Mouse (Mus musculus) liver, postnatal 0 days (tissue): ENCODE data around the gene Gli2. TPM values are rescaled to one million over a fixed set of nuclear protein-coding genes. Genes with fewer than 3 reads are reported as not detected.
A peak's percentile ranks its signal among the peaks of the same experiment; 100 is the strongest.

Experiments used
- ATAC-seq: fragments of 200-750 bp; cut with Nextera tagmentation; 2 replicates; pipeline ENCODE4 v1.8.0; 2017; ENCODE audit warnings: mild to moderate bottlenecking, moderate library complexity
- DNase-seq: peaks from one replicate; pipeline ENCODE4 v3.0.0-alpha.2; 2016
- H3K27ac ChIP-seq: fragments of 300-500 bp; sonication (generic); 2 replicates; pipeline ENCODE4 v1.5.1; 2014; ENCODE audit warnings: antibody characterized with exemption, moderate library complexity, mild to moderate bottlenecking, low read depth
- H3K27me3 ChIP-seq: fragments of 300-500 bp; sonication (generic); 2 replicates; pipeline ENCODE4 v1.6.1; 2014; ENCODE audit warnings: low read length, control low read depth, mixed read lengths; ENCODE audit not compliant: insufficient read depth
- H3K36me3 ChIP-seq: fragments of 300-500 bp; sonication (generic); replicated peaks from 2 replicates; pipeline ENCODE4 v1.6.1; 2014; ENCODE audit warnings: mild to moderate bottlenecking, control low read depth, low read length, moderate library complexity, mixed read lengths; ENCODE audit not compliant: insufficient read depth
- H3K4me1 ChIP-seq: fragments of 300-500 bp; sonication (generic); 2 replicates; pipeline ENCODE4 v1.6.1; 2014; ENCODE audit warnings: antibody characterized with exemption, mild to moderate bottlenecking, control low read depth; ENCODE audit not compliant: insufficient read depth
- H3K4me2 ChIP-seq: fragments of 300-500 bp; sonication (generic); 2 replicates; pipeline ENCODE4 v1.6.1; 2014; ENCODE audit warnings: low read depth, mild to moderate bottlenecking, low read length, moderate library complexity, mixed read lengths
- H3K4me3 ChIP-seq: fragments of 300-500 bp; sonication (generic); 2 replicates; pipeline ENCODE4 v1.5.1; 2014; ENCODE audit warnings: low read depth, low read length
- H3K9ac ChIP-seq: fragments of 300-500 bp; sonication (generic); replicated peaks from 2 replicates; pipeline ENCODE4 v1.6.1; 2014; ENCODE audit warnings: mild to moderate bottlenecking, moderate library complexity
- H3K9me3 ChIP-seq: fragments of 300-500 bp; sonication (generic); 2 replicates; pipeline ENCODE4 v1.6.1; 2016; ENCODE audit warnings: mild to moderate bottlenecking, control low read depth, low read length, mixed read lengths
- CTCF ChIP-seq: sonication (generic); IDR thresholded peaks from 2 replicates; pipeline ENCODE4 v1.5.1; 2016; ENCODE audit warnings: antibody characterized with exemption, low read depth
- EP300 ChIP-seq: IDR thresholded peaks from 2 replicates; pipeline ENCODE4 v1.6.1; 2016; ENCODE audit warnings: antibody characterized with exemption, low read depth, mild to moderate bottlenecking
- WGBS: fragments of 180-500 bp; shearing (Covaris S2); extraction: QIAGEN DNeasy Blood & Tissue Kit; methylation state at CpG from one replicate; pipeline ENCODE4 v1.1.7; 2014; ENCODE audit not compliant: insufficient replicate concordance; 5-methylcytosine and 5-hydroxymethylcytosine counted together
- polyA plus RNA-seq: library from polyadenylated mRNA; unstranded; fragments of >200 nt; fragmentation: Nextera tagmentation; extraction: Ambion mirVana; gene quantifications from 2 replicates; pipeline ENCODE4 v1.2.1, GENCODE M21; 2015

Gene Gli2
- polyA plus RNA-seq, 1 experiment from 2014 or later, result 0.27 TPM

- Histone ChIP-seq H3K27me3 (no peaks in the 10 kb centered on the region), H3K27ac (no peak overlapping the region), H3K4me1 (no peaks in the 10 kb centered on the region), H3K9me3 (no peaks in the 10 kb centered on the region), H3K36me3 (no peaks in the 10 kb centered on the region), H3K4me3 (no peak overlapping the region), H3K9ac (no peak overlapping the region), H3K4me2 (no peak overlapping the region)
- DNase-seq (no peak), ATAC-seq (no peak)
- no peak for TF ChIP-seq CTCF
- TF ChIP-seq EP300, result no peak
- WGBS, result 70% methylated on average over 3 of the region's 3 CpGs
Measured at GRCm38 (mm10) chr1:118898351-118898750, 155.1 kb downstream of the Gli2 start.

GRCm38 (mm10) chr1:118895026-118895762, 158.2 kb downstream of the Gli2 start:
- no peak overlapping the region for H3K27ac ChIP-seq
- H3K9ac ChIP-seq, result no peak overlapping the region
- no peak overlapping the region for H3K4me3 ChIP-seq
- 76% methylated on average over 9 of the region's 9 CpGs for WGBS
- no peak for ATAC-seq
- no peaks in the 10 kb centered on the region for H3K9me3 ChIP-seq
- DNase-seq, result no peak
- H3K4me2 ChIP-seq, result no peak overlapping the region
- no peak for TF ChIP-seq CTCF
- no peak for TF ChIP-seq EP300
- no peaks in the 10 kb centered on the region for H3K36me3 ChIP-seq
- no peaks in the 10 kb centered on the region for H3K27me3 ChIP-seq
- H3K4me1 ChIP-seq, result no peaks in the 10 kb centered on the region

GRCm38 (mm10) chr1:118891395-118891794, 162.0 kb downstream of the Gli2 start:
- WGBS, result 73% methylated on average over 5 of the region's 5 CpGs
- no peak overlapping the region for H3K27ac ChIP-seq
- TF ChIP-seq EP300 (no peak), CTCF (no peak)
- H3K36me3 ChIP-seq, result no peaks in the 10 kb centered on the region
- H3K4me1 ChIP-seq, result no peaks in the 10 kb centered on the region
- H3K27me3 ChIP-seq, result no peaks in the 10 kb centered on the region
- H3K9me3 ChIP-seq, result no peaks in the 10 kb centered on the region
- no peak for DNase-seq
- H3K4me2 ChIP-seq, result no peak overlapping the region
- no peak overlapping the region for H3K9ac ChIP-seq
- no peak for ATAC-seq
- H3K4me3 ChIP-seq, result no peak overlapping the region

GRCm38 (mm10) chr1:118890125-118890875, 163.1 kb downstream of the Gli2 start:
- Histone ChIP-seq H3K27ac (no peak overlapping the region), H3K4me3 (no peak overlapping the region), H3K9me3 (no peaks in the 10 kb centered on the region), H3K4me1 (no peaks in the 10 kb centered on the region), H3K9ac (no peak overlapping the region), H3K4me2 (no peak overlapping the region), H3K27me3 (no peaks in the 10 kb centered on the region), H3K36me3 (no peaks in the 10 kb centered on the region)
- 67% methylated on average over 14 of the region's 14 CpGs for WGBS
- no peak for ATAC-seq
- DNase-seq, result no peak
- no peak for TF ChIP-seq CTCF
- no peak for TF ChIP-seq EP300

GRCm38 (mm10) chr1:118880781-118881247, 172.6 kb downstream of the Gli2 start:
- Histone ChIP-seq H3K27ac (no peak overlapping the region), H3K9ac (no peak overlapping the region), H3K27me3 (no peaks in the 10 kb centered on the region), H3K36me3 (no peaks in the 10 kb centered on the region), H3K9me3 (no peaks in the 10 kb centered on the region), H3K4me1 (no peaks in the 10 kb centered on the region), H3K4me3 (no peak overlapping the region), H3K4me2 (no peak overlapping the region)
- no peak for ATAC-seq
- TF ChIP-seq CTCF (no peak), EP300 (no peak)
- 62% methylated on average over 7 of the region's 7 CpGs for WGBS
- DNase-seq, result no peak

GRCm38 (mm10) chr1:118878291-118878690, 175.1 kb downstream of the Gli2 start:
- no peaks in the 10 kb centered on the region for H3K27me3 ChIP-seq
- ATAC-seq, result 0 out of 2 replicates have a peak, but pooled peaks have one; percentile 23
- no peak overlapping the region for H3K4me2 ChIP-seq
- no peaks in the 10 kb centered on the region for H3K9me3 ChIP-seq
- TF ChIP-seq CTCF, result no peak
- TF ChIP-seq EP300, result no peak
- no peaks in the 10 kb centered on the region for H3K4me1 ChIP-seq
- H3K4me3 ChIP-seq, result no peak overlapping the region
- no peak overlapping the region for H3K27ac ChIP-seq
- H3K36me3 ChIP-seq, result no peaks in the 10 kb centered on the region
- WGBS, result 56% methylated on average over 6 of the region's 6 CpGs
- no peak overlapping the region for H3K9ac ChIP-seq
- DNase-seq, result no peak
